Mouse (Mus musculus) embryonic facial prominence, embryonic 15.5 days (tissue): ENCODE measurements around the gene Agbl4. TPM values are rescaled to one million over a fixed set of nuclear protein-coding genes. Genes with fewer than 3 reads are reported as not detected.

ENCODE experiments used
- ATAC-seq: fragments of 200-750 bp; cut with Nextera tagmentation; 2 replicates; pipeline ENCODE4 v1.8.0; 2017; ENCODE audit warnings: low read depth, moderate TSS enrichment; ENCODE audit not compliant: insufficient number of reproducible peaks, low FRiP score, low TSS enrichment
- H3K27ac ChIP-seq: fragments of 300-500 bp; sonication (generic); replicated peaks from 2 replicates; pipeline ENCODE4 v1.5.1; 2015; ENCODE audit warnings: mild to moderate bottlenecking, inconsistent platforms
- H3K27me3 ChIP-seq: fragments of 300-500 bp; sonication (generic); 2 replicates; pipeline ENCODE4 v1.6.1; 2015; ENCODE audit warnings: inconsistent platforms
- H3K36me3 ChIP-seq: fragments of 300-500 bp; sonication (generic); 2 replicates; pipeline ENCODE4 v1.6.1; 2015; ENCODE audit warnings: mild to moderate bottlenecking, inconsistent platforms
- H3K4me1 ChIP-seq: fragments of 300-500 bp; sonication (generic); 2 replicates; pipeline ENCODE4 v1.6.1; 2015; ENCODE audit warnings: inconsistent platforms
- H3K4me2 ChIP-seq: fragments of 300-500 bp; sonication (generic); replicated peaks from 2 replicates; pipeline ENCODE4 v1.6.1; 2015; ENCODE audit warnings: mild to moderate bottlenecking, inconsistent platforms
- H3K4me3 ChIP-seq: fragments of 300-500 bp; sonication (generic); replicated peaks from 2 replicates; pipeline ENCODE4 v1.5.1; 2015; ENCODE audit warnings: mild to moderate bottlenecking, inconsistent platforms
- H3K9ac ChIP-seq: fragments of 300-500 bp; sonication (generic); 2 replicates; pipeline ENCODE4 v1.6.1; 2015; ENCODE audit warnings: inconsistent platforms
- H3K9me3 ChIP-seq: fragments of 300-500 bp; sonication (generic); replicated peaks from 2 replicates; pipeline ENCODE4 v1.6.1; 2016; ENCODE audit warnings: inconsistent platforms
- WGBS: fragments of 180-500 bp; shearing (Covaris S2); methylation state at CpG from one replicate; pipeline ENCODE4 v1.1.7; 2015; 5-methylcytosine and 5-hydroxymethylcytosine counted together
- polyA plus RNA-seq: library from polyadenylated mRNA; unstranded; fragments of >200 nt; fragmentation: Nextera tagmentation; extraction: Ambion mirVana; gene quantifications from 2 replicates; pipeline ENCODE4 v1.2.1, GENCODE M21; 2015

The Agbl4 gene
- polyA plus RNA-seq, 1 experiment from 2014 or later: 2.0 TPM

- Histone ChIP-seq H3K4me3 (no peak overlapping the region), H3K4me1 (0 out of 2 replicates have a peak, but pooled peaks cover 6% of the 10 kb centered on the region), H3K27me3 (no peaks in the 10 kb centered on the region), H3K27ac (no peak overlapping the region), H3K36me3 (no peaks in the 10 kb centered on the region), H3K9ac (no peak overlapping the region), H3K9me3 (no peaks in the 10 kb centered on the region), H3K4me2 (no peak overlapping the region)
- no peak for ATAC-seq
- 93% methylated on average over 6 of the region's 6 CpGs for WGBS
Observed at GRCm38 (mm10) chr4:111528961-111529360, 1131.5 kb downstream of the Agbl4 start.

GRCm38 (mm10) chr4:111529996-111530395 is 1132.5 kb downstream of the Agbl4 start:
- no peak overlapping the region for H3K4me2 ChIP-seq
- 82% methylated on average over 4 of the region's 4 CpGs for WGBS
- no peak for ATAC-seq
- H3K36me3 ChIP-seq: no peaks in the 10 kb centered on the region
- no peaks in the 10 kb centered on the region for H3K27me3 ChIP-seq
- no peak overlapping the region for H3K27ac ChIP-seq
- H3K9ac ChIP-seq: no peak overlapping the region
- no peak overlapping the region for H3K4me3 ChIP-seq
- H3K9me3 ChIP-seq: no peaks in the 10 kb centered on the region
- 0 out of 2 replicates have a peak, but pooled peaks cover 6% of the 10 kb centered on the region for H3K4me1 ChIP-seq

- H3K36me3 ChIP-seq: no peaks in the 10 kb centered on the region
- no peak overlapping the region for H3K4me3 ChIP-seq
- H3K4me1 ChIP-seq: 0 out of 2 replicates have a peak, but pooled peaks cover 6% of the 10 kb centered on the region
- H3K9ac ChIP-seq: no peak overlapping the region
- H3K4me2 ChIP-seq: no peak overlapping the region
- H3K9me3 ChIP-seq: no peaks in the 10 kb centered on the region
- 81% methylated on average over 2 of the region's 2 CpGs for WGBS
- no peaks in the 10 kb centered on the region for H3K27me3 ChIP-seq
- ATAC-seq: no peak
- no peak overlapping the region for H3K27ac ChIP-seq
Observed at GRCm38 (mm10) chr4:111530537-111530936, 1133.1 kb downstream of the Agbl4 start.

GRCm38 (mm10) chr4:111544684-111545083 is 1147.2 kb downstream of the Agbl4 start:
- WGBS: 80% methylated on average over 2 of the region's 2 CpGs
- H3K36me3 ChIP-seq: no peaks in the 10 kb centered on the region
- H3K4me1 ChIP-seq: no peaks in the 10 kb centered on the region
- no peak overlapping the region for H3K4me3 ChIP-seq
- H3K9me3 ChIP-seq: no peaks in the 10 kb centered on the region
- no peak overlapping the region for H3K9ac ChIP-seq
- H3K4me2 ChIP-seq: no peak overlapping the region
- H3K27ac ChIP-seq: no peak overlapping the region
- ATAC-seq: no peak
- no peaks in the 10 kb centered on the region for H3K27me3 ChIP-seq

- 71% methylated on average over 7 of the region's 7 CpGs for whole genome bisulfite sequencing
- H3K4me2 ChIP-seq: no peak overlapping the region
- no peaks in the 10 kb centered on the region for H3K9me3 ChIP-seq
- no peak overlapping the region for H3K27ac ChIP-seq
- H3K36me3 ChIP-seq: no peaks in the 10 kb centered on the region
- no peak for ATAC-seq
- no peak overlapping the region for H3K4me3 ChIP-seq
- H3K4me1 ChIP-seq: no peaks in the 10 kb centered on the region
- no peak overlapping the region for H3K9ac ChIP-seq
- no peaks in the 10 kb centered on the region for H3K27me3 ChIP-seq
Observed at GRCm38 (mm10) chr4:111546009-111546408, 1148.5 kb downstream of the Agbl4 start.

GRCm38 (mm10) chr4:111555426-111555825 is 1158.0 kb downstream of the Agbl4 start:
- no peak overlapping the region for H3K9ac ChIP-seq
- WGBS: 75% methylated on average over 2 of the region's 2 CpGs

GRCm38 (mm10) chr4:111577087-111577773 is 1179.8 kb downstream of the Agbl4 start:
- H3K36me3 ChIP-seq: no peaks in the 10 kb centered on the region
- no peaks in the 10 kb centered on the region for H3K9me3 ChIP-seq
- no peak overlapping the region for H3K9ac ChIP-seq
- no peak overlapping the region for H3K27ac ChIP-seq
- 76% methylated on average over 10 of the region's 10 CpGs for WGBS
- H3K4me1 ChIP-seq: peaks cover 6% of the 10 kb centered on the region; the same call in 1 of the 2 replicates
- H3K4me3 ChIP-seq: no peak overlapping the region
- no peaks in the 10 kb centered on the region for H3K27me3 ChIP-seq
- no peak overlapping the region for H3K4me2 ChIP-seq
- peak; percentile 34; the same call in 1 of the 2 replicates for ATAC-seq

More at GRCm38 (mm10) chr4:111555426-111555825, 1158.0 kb downstream of the Agbl4 start:
- Histone ChIP-seq H3K27me3 (no peaks in the 10 kb centered on the region), H3K36me3 (no peaks in the 10 kb centered on the region), H3K4me3 (no peak overlapping the region), H3K9me3 (no peaks in the 10 kb centered on the region), H3K4me1 (no peaks in the 10 kb centered on the region), H3K4me2 (no peak overlapping the region), H3K27ac (no peak overlapping the region)
- ATAC-seq: no peak

GRCm38 (mm10) chr4:111579115-111579862 is 1181.8 kb downstream of the Agbl4 start:
- no peak overlapping the region for H3K9ac ChIP-seq
- no peak overlapping the region for H3K4me2 ChIP-seq
- no peaks in the 10 kb centered on the region for H3K9me3 ChIP-seq
- H3K27ac ChIP-seq: no peak overlapping the region
- peaks cover 6% of the 10 kb centered on the region; the same call in 1 of the 2 replicates for H3K4me1 ChIP-seq
- 51% methylated on average over 4 of the region's 4 CpGs for WGBS
- H3K4me3 ChIP-seq: no peak overlapping the region
- H3K36me3 ChIP-seq: no peaks in the 10 kb centered on the region
- H3K27me3 ChIP-seq: no peaks in the 10 kb centered on the region
- ATAC-seq: no peak

GRCm38 (mm10) chr4:111579863-111580224 is 1182.4 kb downstream of the Agbl4 start:
- H3K9ac ChIP-seq: no peak overlapping the region
- H3K36me3 ChIP-seq: no peaks in the 10 kb centered on the region
- H3K27me3 ChIP-seq: no peaks in the 10 kb centered on the region
- WGBS: 28% methylated on average over 4 of the region's 4 CpGs
- ATAC-seq: no peak
- no peaks in the 10 kb centered on the region for H3K9me3 ChIP-seq
- H3K4me2 ChIP-seq: no peak overlapping the region
- no peak overlapping the region for H3K27ac ChIP-seq
- no peak overlapping the region for H3K4me3 ChIP-seq
- H3K4me1 ChIP-seq: peaks cover 6% of the 10 kb centered on the region; the same call in 1 of the 2 replicates

- ATAC-seq: no peak
- no peak overlapping the region for H3K4me3 ChIP-seq
- H3K4me2 ChIP-seq: no peak overlapping the region
- H3K27me3 ChIP-seq: no peaks in the 10 kb centered on the region
- H3K4me1 ChIP-seq: peaks cover 6% of the 10 kb centered on the region; the same call in 1 of the 2 replicates
- 85% methylated on average over 1 of the region's 1 CpGs for WGBS
- H3K9ac ChIP-seq: no peak overlapping the region
- no peak overlapping the region for H3K27ac ChIP-seq
- no peaks in the 10 kb centered on the region for H3K36me3 ChIP-seq
- no peaks in the 10 kb centered on the region for H3K9me3 ChIP-seq
Observed at GRCm38 (mm10) chr4:111580239-111580638, 1182.8 kb downstream of the Agbl4 start.

GRCm38 (mm10) chr4:111583562-111584237 is 1186.2 kb downstream of the Agbl4 start:
- H3K27ac ChIP-seq: no peak overlapping the region
- ATAC-seq: peak; percentile 60

More at GRCm38 (mm10) chr4:111583562-111584237, 1186.2 kb downstream of the Agbl4 start:
- H3K4me3 ChIP-seq: no peak overlapping the region
- no peaks in the 10 kb centered on the region for H3K27me3 ChIP-seq
- no peak overlapping the region for H3K9ac ChIP-seq
- no peaks in the 10 kb centered on the region for H3K36me3 ChIP-seq
- WGBS: 69% methylated on average over 10 of the region's 10 CpGs
- H3K4me2 ChIP-seq: no peak overlapping the region
- peaks cover 6% of the 10 kb centered on the region; the same call in 1 of the 2 replicates for H3K4me1 ChIP-seq
- H3K9me3 ChIP-seq: no peaks in the 10 kb centered on the region
